Mouse (Mus musculus) cerebellum, postnatal 4 days (tissue): ENCODE results near the gene Tent5d.

Source experiments
- DNase-seq, 2 experiments: peaks; one replicate each; pipeline ENCODE4 v3.0.0; 2022; ENCODE audit warnings: low spot score in 2 of 2, mixed read lengths in 1 of 2

Gene Tent5d

GRCm38 (mm10) chrX:107792290-107792689 lies at the start of gene Tent5d:
Tent5d (plus strand) TSS chrX:107792590.
- DNase-seq: no peak

GRCm38 (mm10) chrX:107767896-107768295 lies 24.5 kb upstream of the Tent5d start:
- DNase-seq: no peak

GRCm38 (mm10) chrX:107790136-107790535 lies 2.3 kb upstream of the Tent5d start:
- no peak for DNase-seq

GRCm38 (mm10) chrX:107790750-107791493 lies 1.5 kb upstream of the Tent5d start:
- DNase-seq: no peak

- DNase-seq: no peak
These were observed 3.4 kb downstream of the Tent5d start for GRCm38 (mm10) chrX:107795785-107796184.

GRCm38 (mm10) chrX:107796919-107797318 lies 4.5 kb downstream of the Tent5d start:
- DNase-seq: no peak

GRCm38 (mm10) chrX:107812120-107812519 lies 19.7 kb downstream of the Tent5d start:
- DNase-seq: no peak

GRCm38 (mm10) chrX:107815502-107816217 lies 23.3 kb downstream of the Tent5d start:
- peak; percentile 7 to 18 for DNase-seq

GRCm38 (mm10) chrX:107816218-107816554 lies 23.8 kb downstream of the Tent5d start, which contains the start of gene 2610002M06Rik:
2610002M06Rik (minus strand) TSS chrX:107816334.
- peak; percentile 47 to 83 for DNase-seq

- DNase-seq: no peak
These were observed 24.3 kb downstream of the Tent5d start for GRCm38 (mm10) chrX:107816726-107817125.

GRCm38 (mm10) chrX:107858165-107858564 lies 65.8 kb downstream of the Tent5d start:
- no peak for DNase-seq
